Mouse (Mus musculus): ENCODE measurements around the gene Apba2. TPM values are rescaled to one million over a fixed set of nuclear protein-coding genes. Genes with fewer than 3 reads are reported as not detected.

Apba2 gene
- polyA plus RNA-seq, 1 experiment from 2014 or later = not detected

GRCm38 (mm10) chr7:64533374-64533773 lies 31.9 kb downstream of the Apba2 start:
- in situ Hi-C loops (cut with MboI; ENCODE audit: low pct_unique_long_range_greater_than_20kb) = no loop called here
- CTCF ChIA-PET = no interaction called here
- no peak for TF ChIP-seq CTCF (IDR thresholded peaks at IDR 0.05)
- H3K27me3 ChIP-seq = peaks cover 4% of the 10 kb centered on the region
- POLR2A ChIA-PET = no interaction called here
- ATAC-seq (no peak), DNase-seq (ENCODE audit: low read depth, low spot score) (no peak)

DNA sequence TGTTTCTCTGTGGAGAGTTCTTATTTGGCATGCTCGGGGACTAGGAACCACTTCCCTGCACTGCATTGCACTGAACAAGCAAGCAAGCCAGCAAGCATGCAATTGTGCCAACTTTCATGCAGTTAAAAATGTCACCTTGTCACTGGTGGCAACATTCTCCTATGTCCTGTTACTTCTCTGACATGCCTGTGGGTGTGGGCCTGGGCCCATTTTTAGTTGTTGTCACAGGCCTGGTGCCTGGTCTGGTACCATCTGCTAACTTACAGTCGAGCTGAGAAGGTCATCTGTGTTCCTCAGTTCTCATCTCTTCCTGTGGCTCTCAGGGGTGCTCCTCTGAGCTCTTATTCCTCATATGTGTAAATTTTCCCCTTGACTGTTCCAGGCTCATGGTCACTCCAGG lies 33.8 kb downstream of the Apba2 start:
- in situ Hi-C loops (cut with MboI; ENCODE audit: low pct_unique_long_range_greater_than_20kb) = no loop called here
- peaks cover 4% of the 10 kb centered on the region for H3K27me3 ChIP-seq
- TF ChIP-seq CTCF (IDR thresholded peaks at IDR 0.05) = no peak
- ATAC-seq = no peak
- CTCF ChIA-PET = no interaction called here
- POLR2A ChIA-PET = no interaction called here
- no peak for DNase-seq (ENCODE audit: low read depth, low spot score)

DNA sequence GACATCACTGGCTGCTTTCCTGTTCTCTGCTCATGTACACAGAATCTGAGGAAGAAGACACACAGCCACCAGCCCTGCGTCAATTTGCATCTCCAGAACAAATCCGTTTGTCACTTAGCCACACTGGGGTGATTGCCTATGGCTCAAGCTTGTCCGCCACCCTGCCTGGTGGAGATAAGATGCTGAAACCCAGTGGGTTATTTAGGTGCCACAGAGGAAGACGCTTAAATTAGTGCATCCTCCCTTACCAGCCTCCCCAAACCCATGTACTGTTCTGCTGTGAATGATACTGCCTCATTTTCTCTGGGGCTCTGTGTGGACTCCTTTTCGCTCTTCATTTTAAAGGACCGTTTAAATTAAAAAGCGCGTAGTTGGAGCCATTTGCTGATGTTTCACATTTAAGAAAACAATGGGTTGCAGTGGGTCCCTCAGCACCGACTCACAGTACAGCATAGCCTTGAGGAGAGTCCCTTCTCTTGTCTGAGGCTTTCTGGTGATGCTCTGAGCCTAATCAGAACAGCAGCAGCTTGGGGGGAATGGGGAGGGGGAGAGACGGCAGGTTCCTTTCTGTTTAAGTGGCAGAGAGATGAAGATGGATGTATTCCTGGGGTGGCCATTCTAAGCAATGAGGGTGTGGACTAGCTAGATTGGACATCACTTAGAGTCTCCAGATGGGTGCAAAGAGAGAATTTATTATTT lies 38.1 kb downstream of the Apba2 start:
- H3K27me3 ChIP-seq = peaks cover 4% of the 10 kb centered on the region
- no peak for ATAC-seq
- DNase-seq (ENCODE audit: low read depth, low spot score) = no peak
- ChIA-PET CTCF (no interaction called here), POLR2A (no interaction called here)
- in situ Hi-C loops (cut with MboI; ENCODE audit: low pct_unique_long_range_greater_than_20kb) = no loop called here
- TF ChIP-seq CTCF (IDR thresholded peaks at IDR 0.05) = no peak

DNA sequence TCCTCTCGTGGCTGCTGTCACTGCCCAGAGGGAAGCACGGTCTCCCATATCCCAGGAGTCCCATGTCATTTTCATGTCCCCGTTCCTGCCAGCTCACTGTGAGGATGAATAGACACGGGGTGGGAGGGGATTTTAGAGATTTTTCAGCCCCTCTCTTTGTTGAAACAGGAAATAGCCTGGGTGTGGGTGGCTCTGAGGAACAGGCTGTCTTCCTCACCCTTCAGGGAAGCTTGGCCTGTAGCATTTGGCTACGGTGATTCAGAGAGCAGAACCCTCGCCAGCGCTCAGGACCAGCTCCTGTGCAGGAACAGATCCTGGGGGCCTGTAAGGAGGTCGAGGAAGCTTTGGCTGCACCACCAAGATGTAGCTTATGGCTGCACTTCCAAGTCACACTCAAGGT lies 45.3 kb downstream of the Apba2 start:
- ATAC-seq (no peak), DNase-seq (ENCODE audit: low read depth, low spot score) (no peak)
- no peak for TF ChIP-seq CTCF (IDR thresholded peaks at IDR 0.05)
- POLR2A ChIA-PET = no interaction called here
- in situ Hi-C loops (cut with MboI; ENCODE audit: low pct_unique_long_range_greater_than_20kb) = no loop called here
- CTCF ChIA-PET = no interaction called here
- no peaks in the 10 kb centered on the region for H3K27me3 ChIP-seq

DNA sequence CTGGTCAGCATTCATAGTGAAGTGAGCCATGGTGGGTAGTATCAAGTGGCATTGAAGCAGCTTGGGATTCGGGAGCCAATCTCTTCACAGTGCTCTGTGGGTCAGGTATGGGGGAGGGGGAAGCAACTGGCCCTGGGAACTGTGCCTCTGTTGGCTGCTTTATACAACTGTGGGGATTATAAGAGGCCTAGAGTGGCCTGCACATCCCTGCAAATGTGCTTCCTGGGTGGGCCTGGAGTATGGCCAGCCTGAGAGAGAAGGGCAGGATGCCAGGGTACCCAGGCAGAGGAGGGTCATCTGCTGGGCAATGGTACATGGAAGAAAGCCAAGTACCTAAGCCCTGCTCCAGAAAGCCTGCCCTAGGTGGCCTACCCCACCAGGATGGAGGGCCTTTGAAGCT lies 49.4 kb downstream of the Apba2 start:
- ATAC-seq = no peak
- POLR2A ChIA-PET = no interaction called here
- CTCF ChIA-PET = no interaction called here
- no peak for DNase-seq (ENCODE audit: low read depth, low spot score)
- TF ChIP-seq CTCF (IDR thresholded peaks at IDR 0.05) = no peak
- in situ Hi-C loops (cut with MboI; ENCODE audit: low pct_unique_long_range_greater_than_20kb) = no loop called here
- H3K27me3 ChIP-seq = no peaks in the 10 kb centered on the region

DNA sequence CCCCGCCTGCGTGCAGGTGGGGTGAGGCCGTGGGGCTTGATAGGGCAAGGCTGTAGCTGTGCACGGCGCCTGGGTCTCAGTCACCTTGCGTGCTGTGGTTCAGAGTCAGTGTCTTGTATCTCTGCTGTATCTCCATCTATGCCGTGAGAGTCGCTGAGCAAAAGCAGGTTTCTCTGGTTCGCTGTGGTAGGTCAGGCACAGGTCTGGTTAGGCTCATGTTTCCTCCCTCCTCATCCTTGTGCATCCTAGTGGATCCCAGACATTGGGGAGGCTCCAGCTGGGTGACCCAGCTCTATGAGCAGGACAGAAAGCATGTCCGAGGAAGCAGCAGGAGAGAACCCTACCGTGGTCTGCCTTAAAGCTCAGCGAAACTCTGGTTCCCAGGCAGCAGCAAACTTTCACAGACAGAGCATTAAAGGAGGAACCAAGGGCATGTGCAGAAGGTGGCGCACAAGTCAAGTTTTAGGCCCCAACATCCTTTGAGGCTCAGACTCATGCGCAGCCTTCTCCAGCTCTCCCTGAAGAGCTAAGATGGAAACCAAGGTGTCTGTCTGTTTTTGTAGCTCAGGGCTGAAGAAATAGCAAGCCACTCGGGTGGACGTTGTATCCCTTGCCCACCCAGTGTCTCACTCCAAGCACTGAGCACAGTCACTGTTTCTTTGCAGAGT lies 51.2 kb downstream of the Apba2 start:
- no peak for TF ChIP-seq CTCF (IDR thresholded peaks at IDR 0.05)
- CTCF ChIA-PET = interaction anchor here (1.2 to 1.6 kb wide), 2 partner anchors 9 to 177 kb away, joined by 3 to 4 read pairs; no protein-coding TSS in a partner anchor
- DNase-seq (ENCODE audit: low read depth, low spot score) (no peak), ATAC-seq (no peak)
- no peaks in the 10 kb centered on the region for H3K27me3 ChIP-seq
- POLR2A ChIA-PET = no interaction called here
- in situ Hi-C loops (cut with MboI; ENCODE audit: low pct_unique_long_range_greater_than_20kb) = no loop called here

DNA sequence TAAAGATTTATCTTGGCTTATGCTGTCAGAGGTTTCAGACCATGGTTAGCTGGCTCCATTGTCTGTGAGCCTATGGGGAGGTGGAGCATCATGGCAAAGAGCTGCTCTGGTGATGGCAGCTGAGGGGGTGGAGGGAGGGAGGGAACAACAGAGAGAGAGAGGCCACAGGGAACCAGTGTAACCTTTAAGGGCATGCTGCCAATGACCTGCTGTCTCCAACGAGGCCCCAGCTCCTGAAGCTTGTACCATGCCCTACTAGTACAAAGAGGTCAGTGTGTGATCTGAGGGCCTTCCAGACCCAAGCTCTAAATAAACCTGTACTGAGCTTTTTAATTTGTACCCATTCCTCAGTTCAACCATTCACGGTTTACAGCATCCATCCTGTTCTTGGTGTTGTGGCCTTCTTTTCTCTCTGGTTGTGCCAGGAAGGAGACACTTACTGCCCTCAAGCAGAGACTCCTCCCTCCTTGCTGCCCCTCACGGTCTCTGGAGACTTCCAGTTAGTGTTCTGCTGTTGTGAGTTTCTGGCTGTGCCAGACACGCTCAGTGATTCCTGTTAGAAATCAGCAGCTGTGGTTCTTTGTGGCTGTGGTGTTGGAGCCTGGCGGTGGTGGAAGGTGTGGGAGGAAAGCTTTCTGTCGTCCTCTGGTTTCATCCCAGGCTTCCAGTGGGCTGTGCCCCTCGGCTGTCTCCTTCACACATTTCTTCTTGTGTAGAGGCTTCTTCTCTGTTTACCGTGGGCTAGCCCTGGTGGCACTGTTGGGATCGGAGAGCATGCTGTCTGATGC lies 60.4 kb downstream of the Apba2 start:
- TF ChIP-seq CTCF (IDR thresholded peaks at IDR 0.05) = no peak
- no peak for ATAC-seq
- in situ Hi-C loops (cut with MboI; ENCODE audit: low pct_unique_long_range_greater_than_20kb) = no loop called here

GRCm38 (mm10) chr7:64564891-64565571 lies 63.5 kb downstream of the Apba2 start:
- POLR2A ChIA-PET = no interaction called here
- no peak for ATAC-seq
- CTCF ChIA-PET = interaction anchor here (1.0 kb wide), 1 partner anchor 107 kb away, joined by 3 read pairs; no protein-coding TSS in a partner anchor
- no peak for TF ChIP-seq CTCF (IDR thresholded peaks at IDR 0.05)
- H3K27me3 ChIP-seq = peaks cover 6% of the 10 kb centered on the region
- in situ Hi-C loops (cut with MboI; ENCODE audit: low pct_unique_long_range_greater_than_20kb) = no loop called here
- DNase-seq (ENCODE audit: low read depth, low spot score) = no peak

More for the DNA sequence above, 60.4 kb downstream of the Apba2 start:
- POLR2A ChIA-PET = no interaction called here
- CTCF ChIA-PET = interaction anchor here (0.9 to 1.4 kb wide), 2 partner anchors 9 to 13 kb away, joined by 3 to 4 read pairs; no protein-coding TSS in a partner anchor
- no peak for DNase-seq (ENCODE audit: low read depth, low spot score)
- peaks cover 6% of the 10 kb centered on the region for H3K27me3 ChIP-seq

DNA sequence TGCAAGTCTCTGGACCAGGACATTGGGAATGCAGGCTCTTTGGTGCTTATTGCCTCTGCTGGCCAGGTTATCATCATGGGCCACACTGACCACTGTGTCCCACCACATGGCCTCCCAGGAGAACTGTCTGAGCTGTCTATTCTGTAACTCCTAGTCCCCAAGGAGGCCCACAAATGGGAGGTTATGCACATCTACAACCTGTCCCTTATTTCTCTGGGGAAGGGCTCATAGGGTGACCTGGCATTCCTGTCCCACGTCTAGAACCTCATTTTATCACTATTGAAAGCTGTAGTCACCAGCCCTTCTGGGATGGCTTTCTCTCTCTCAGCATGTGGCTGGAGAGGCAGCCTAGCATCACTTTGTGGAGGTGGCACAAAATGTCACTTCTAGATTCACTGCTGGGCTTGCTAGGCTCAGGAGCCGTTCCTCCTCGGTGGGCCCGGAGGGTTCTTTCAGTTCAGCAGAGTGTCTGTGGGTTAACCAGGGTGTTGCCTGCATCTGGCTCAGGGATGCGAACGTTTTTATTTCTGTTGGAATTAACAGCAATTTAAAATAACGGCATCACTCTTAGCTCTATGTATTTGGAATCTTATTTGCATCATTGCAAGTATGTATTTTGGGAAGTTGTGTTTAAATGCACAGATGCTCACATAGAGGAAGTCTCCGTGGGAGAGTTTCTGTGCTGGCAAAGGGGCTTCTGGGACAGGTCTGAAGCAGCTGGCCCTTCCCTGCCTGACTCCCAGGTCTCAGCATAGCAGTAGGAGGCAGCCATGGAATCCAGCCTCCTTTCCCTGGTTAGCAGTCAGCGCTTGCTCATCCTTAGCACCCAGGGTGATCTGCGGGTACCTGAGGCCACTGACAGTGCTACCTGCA lies 65.1 kb downstream of the Apba2 start:
- in situ Hi-C loops (cut with MboI; ENCODE audit: low pct_unique_long_range_greater_than_20kb) = no loop called here
- POLR2A ChIA-PET = interaction anchor here (0.6 kb wide), 1 partner anchor 9 kb away, joined by 5 read pairs; no protein-coding TSS in a partner anchor
- TF ChIP-seq CTCF (IDR thresholded peaks at IDR 0.05) = no peak
- peaks cover 6% of the 10 kb centered on the region for H3K27me3 ChIP-seq
- CTCF ChIA-PET = no interaction called here
- DNase-seq (ENCODE audit: low read depth, low spot score) (no peak), ATAC-seq (no peak)

GRCm38 (mm10) chr7:64568722-64569121 lies 67.2 kb downstream of the Apba2 start:
- no peak for DNase-seq (ENCODE audit: low read depth, low spot score)
- ChIA-PET CTCF (no interaction called here), POLR2A (no interaction called here)
- ATAC-seq = no peak
- TF ChIP-seq CTCF (IDR thresholded peaks at IDR 0.05) = no peak
- H3K27me3 ChIP-seq = peaks cover 6% of the 10 kb centered on the region
- in situ Hi-C loops (cut with MboI; ENCODE audit: low pct_unique_long_range_greater_than_20kb) = no loop called here

All from Patski (cell line).